Mouse (Mus musculus): ENCODE results near the gene Rapgef2.
"Not testable (repeated sequence)": the region's sequence is repeated elsewhere in the genome, so short reads cannot be mapped to it uniquely, and the experiment has no call there.

The Rapgef2 gene

GRCm38 (mm10) chr3:79233478-79234415 is 52.6 kb downstream of the Rapgef2 start:
- DNase-seq: peak in 1 of 2 experiments; percentile 23

- DNase-seq: no peak
Observed at GRCm38 (mm10) chr3:79230718-79231117, 55.6 kb downstream of the Rapgef2 start.

GRCm38 (mm10) chr3:79229546-79229945 is 56.8 kb downstream of the Rapgef2 start:
- no peak for DNase-seq

- no peak for DNase-seq
Observed at GRCm38 (mm10) chr3:79228304-79228703, 58.0 kb downstream of the Rapgef2 start.

DNA sequence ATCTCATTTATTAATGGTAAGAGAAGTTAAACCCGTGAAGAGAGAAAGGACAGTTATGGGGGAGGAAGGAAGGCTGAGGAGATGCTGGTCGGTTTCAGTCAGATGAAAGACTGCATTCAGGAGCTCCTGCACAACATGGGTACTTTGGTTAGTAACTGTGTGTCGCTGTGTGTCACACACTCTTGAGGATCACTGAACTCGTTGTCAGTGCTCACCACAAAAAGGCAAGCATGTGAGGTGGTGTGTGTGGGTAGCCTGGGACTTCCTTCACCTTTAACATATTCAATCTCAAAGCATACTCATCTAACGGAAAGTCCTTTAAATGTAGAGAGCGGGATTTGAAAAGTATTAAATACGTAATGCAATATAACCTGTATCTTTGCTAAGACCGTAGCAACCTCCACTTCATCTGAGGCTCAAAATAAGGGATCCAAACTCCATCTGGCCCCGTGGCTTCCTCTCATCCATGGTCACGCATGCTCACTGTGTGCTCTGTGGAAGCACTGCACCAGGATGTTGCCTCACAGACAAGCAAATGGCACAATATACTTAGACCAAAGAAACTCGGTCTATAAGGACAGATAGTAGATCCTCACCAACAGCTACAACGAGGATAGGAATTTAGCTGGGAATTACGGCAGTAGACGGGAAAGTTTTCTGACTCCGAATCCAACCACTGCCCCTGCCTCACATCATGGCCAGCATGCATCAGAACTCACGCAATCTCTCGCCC is 58.8 kb downstream of the Rapgef2 start:
- DNase-seq: no peak

GRCm38 (mm10) chr3:79226807-79227206 is 59.5 kb downstream of the Rapgef2 start:
- not testable (repeated sequence) for DNase-seq

- no peak for DNase-seq
Observed at GRCm38 (mm10) chr3:79225888-79226287, 60.4 kb downstream of the Rapgef2 start.

GRCm38 (mm10) chr3:79224352-79224751 is 62.0 kb downstream of the Rapgef2 start:
- no peak for DNase-seq

DNA sequence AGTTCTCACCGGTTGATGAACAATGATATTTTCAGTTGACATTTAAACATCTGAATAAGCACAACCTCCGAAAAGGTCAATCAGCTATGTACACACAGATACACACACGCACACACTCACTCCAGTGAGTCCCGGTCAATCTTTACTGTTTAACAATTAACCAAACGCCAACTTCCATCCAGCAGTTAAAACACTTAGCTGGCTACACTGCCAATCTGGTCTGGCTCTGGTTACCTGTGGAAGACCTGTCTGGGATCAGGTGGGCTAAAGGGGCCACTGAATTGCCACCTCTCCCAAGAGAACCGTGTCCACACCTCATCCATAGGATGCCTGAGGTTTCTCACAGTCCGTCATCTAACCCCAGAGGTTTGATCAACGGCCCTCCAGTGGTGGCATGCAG is 63.0 kb downstream of the Rapgef2 start:
- no peak for DNase-seq

DNA sequence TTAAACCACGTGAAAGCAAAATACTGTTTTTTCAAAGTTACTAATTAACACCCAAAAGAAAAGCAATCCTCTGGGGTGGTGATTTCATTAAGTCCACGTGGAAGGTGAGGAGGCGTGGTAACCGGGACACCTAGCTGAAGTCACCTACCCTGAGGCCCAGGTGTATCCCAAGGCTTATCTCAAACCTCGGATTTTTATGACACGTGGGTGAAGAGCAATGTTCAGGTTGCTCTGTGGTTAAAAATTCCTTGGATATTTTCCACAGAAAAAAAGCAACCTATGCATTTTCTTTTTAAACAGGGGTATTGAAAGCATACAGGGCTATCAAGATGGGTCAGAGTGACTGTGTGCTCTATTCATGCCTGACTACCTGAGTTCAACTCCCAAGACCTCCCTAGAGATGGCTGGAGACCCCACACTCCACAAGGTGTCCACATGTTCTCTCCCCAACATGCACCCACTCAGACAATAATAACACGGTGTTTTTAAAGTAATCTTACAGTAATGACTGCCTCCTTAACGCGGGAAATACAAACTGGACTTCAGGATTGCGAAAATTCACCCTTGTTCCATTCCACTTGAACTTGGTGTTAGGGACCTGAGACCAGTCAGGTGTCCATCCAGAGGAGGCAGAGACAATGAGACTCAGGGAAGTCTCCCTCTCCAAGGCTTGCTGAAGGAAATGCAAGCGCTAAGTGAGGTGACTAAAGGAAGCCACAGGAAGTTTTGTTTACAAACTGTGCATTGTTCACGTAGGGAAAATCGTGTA is 63.9 kb downstream of the Rapgef2 start:
- DNase-seq: no peak

GRCm38 (mm10) chr3:79221296-79222191 is 64.8 kb downstream of the Rapgef2 start:
- DNase-seq: peak; percentile 76 to 83

DNA sequence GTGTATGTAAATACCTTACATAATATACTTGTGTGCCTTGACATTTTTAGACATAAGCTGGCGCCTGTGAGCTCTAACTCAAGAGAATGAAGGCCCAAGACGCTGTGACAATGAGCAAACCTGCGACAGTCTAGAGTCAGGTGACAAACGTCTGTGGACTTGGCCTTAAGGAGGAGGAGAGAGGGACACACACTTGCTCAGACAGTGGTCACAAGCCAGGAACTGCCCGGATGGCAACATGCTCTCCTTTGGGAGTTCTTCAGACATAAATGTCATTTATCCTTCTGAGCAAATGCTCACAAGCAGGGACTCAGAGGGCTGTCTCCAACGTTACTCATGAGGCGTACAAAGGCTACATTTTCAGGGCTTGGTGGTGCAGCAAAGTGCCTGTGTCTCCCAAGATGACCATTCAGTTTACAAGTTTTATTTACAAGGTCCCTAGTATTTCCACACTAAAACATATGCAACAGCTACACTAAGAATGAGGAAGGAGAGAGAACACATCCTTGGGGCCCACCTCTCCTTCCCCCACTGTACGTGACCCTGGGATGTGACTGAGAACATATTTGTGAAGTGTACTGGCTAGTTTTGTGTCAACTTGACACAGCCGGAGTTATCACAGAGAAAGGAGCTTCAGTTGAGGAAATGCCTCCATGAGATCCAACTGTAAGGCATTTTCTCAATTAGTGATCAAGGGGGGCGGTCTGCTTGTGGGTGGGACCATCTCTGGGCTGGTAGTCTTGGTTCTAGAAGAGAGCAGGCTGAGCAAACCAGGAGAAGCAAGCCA is 67.0 kb downstream of the Rapgef2 start:
- no peak for DNase-seq

GRCm38 (mm10) chr3:79218566-79219051 is 67.7 kb downstream of the Rapgef2 start:
- DNase-seq: no peak

- DNase-seq: no peak
Observed at GRCm38 (mm10) chr3:79210243-79210642, 76.1 kb downstream of the Rapgef2 start.

DNA sequence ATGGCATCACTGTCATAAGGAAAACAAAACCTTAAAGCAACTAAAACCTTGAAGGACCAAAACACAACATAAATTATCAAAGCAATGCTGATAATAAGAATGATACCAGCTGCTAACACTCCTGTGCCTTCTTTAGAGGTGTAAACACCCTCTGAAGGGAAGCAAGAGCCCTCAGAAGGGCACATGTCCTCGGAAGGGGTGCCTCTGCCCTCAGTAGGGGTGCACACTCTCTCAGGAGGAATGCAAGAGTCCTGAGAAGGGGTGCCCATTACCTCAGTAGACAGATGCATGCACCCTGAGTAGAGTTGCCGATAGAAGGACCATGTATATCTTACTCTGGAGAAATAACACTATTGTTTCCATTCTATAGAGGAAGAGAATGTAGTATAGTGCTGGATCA is 79.1 kb downstream of the Rapgef2 start:
- DNase-seq: no peak

GRCm38 (mm10) chr3:79206524-79206923 is 79.8 kb downstream of the Rapgef2 start:
- DNase-seq: no peak

- DNase-seq: no peak
Observed at GRCm38 (mm10) chr3:79205981-79206380, 80.3 kb downstream of the Rapgef2 start.

DNA sequence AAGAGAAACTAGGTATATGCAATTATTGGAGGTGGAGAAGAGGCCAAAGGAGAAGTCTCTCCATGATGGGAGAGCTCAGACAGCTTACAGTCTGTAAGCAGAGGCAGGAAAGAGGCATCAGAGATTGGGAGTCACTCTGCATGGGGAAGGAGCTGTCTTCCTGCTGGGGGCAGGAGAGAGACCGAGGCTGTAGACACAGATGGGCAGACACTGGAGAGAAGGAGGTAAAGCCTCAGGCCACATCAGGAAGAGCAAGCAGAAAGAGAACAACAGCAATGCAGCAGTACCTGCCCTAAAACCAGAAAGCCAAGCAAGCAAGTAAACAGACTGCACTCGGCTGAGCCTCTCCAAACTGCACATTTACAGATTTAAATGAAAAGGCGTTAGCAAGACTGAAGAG is 81.2 kb downstream of the Rapgef2 start:
- no peak for DNase-seq

DNA sequence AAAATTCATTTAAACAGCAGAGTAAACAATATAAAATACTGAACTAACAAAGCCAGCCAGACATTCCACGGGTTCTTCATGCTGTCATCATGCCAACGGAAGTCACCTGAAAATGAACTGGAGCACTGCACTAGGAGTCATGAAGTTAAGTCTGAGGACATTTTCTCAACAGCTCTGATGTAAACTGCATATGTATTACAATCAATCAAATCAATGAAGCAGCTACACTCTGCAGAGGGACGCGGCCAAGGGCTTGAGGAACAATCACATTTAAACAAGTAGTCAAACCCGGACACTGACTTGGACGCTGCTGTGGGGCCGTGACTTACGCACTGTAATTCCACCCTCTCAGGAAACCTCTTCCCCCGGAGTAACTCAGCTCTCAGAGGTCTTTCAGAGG is 82.1 kb downstream of the Rapgef2 start:
- DNase-seq: no peak

GRCm38 (mm10) chr3:79203821-79204220 is 82.5 kb downstream of the Rapgef2 start:
- DNase-seq: no peak

- peak; percentile 47 to 65 for DNase-seq
Observed at GRCm38 (mm10) chr3:79203178-79203577, 83.1 kb downstream of the Rapgef2 start.
